Mouse (Mus musculus) erythroblast, embryonic 14.5 days (primary cell): Measurements from ENCODE around the gene Zfp365.

Source experiments
- GATA1 ChIP-seq: IDR thresholded peaks from 2 replicates; pipeline ENCODE4 v1.6.1; 2012; ENCODE audit warnings: low read length, inconsistent platforms, mixed read lengths
- TAL1 ChIP-seq: IDR thresholded peaks from 3 replicates; pipeline ENCODE4 v1.6.1; 2012; ENCODE audit warnings: low read length, inconsistent platforms, mixed read lengths

DNA sequence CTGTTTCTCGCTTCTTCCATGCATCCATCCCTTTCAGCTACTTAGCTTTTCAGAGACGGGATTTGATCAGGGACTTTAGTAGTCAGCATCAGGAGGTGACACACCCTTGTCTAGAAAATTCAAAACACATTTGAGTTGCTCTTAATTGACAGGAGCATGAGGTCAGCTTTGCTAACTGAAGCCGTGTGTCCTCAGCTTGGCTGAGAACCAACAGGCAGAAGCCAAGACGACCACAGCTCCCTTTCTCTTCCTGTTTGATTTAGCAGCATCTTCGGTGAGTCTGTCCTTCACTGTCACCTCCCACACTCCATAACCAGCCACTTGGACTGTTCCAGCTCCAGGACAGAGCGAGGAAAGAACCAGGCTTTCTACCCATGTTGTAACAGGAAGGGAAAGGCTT, 60.1 kb downstream of the Zfp365 start:
- TF ChIP-seq GATA1 (no peak), TAL1 (no peak)
